Mouse (Mus musculus) testis, postnatal 14 days (tissue): ENCODE results near the gene Cct5.
A peak's percentile ranks its signal among the peaks of the same experiment; 100 is the strongest.

ENCODE experiments used
- DNase-seq: peaks from one replicate; pipeline ENCODE4 v3.0.0; 2021; ENCODE audit warnings: low spot score

Cct5 gene

GRCm38 (mm10) chr15:31601646-31602374 is at the start of gene Cct5, which contains the start of gene Fam173b:
TSS of gene Cct5 (minus strand) at chr15:31601804.
TSS of gene Fam173b (plus strand) at chr15:31601852.
- peak; percentile 98 for DNase-seq

DNA sequence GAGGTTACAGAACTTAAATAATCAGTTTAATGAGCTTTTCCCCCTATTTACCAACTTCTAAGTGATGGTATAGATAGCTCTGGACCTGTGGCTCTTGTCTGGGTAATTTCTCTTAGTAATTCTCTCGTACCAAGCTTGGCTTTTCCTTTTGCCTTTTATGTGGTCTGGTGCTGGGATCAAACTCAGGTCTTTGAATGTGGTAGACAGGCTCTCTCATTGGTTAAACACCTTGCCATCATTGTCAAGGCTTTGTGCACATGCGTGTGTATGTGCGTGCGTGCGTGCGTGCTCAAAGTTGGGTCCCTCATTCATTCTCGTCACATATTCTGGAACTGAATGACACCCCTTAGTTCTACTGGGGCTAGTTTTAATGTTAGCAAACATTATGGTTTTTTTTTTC is 49.2 kb upstream of the Cct5 start:
- DNase-seq = no peak

DNA sequence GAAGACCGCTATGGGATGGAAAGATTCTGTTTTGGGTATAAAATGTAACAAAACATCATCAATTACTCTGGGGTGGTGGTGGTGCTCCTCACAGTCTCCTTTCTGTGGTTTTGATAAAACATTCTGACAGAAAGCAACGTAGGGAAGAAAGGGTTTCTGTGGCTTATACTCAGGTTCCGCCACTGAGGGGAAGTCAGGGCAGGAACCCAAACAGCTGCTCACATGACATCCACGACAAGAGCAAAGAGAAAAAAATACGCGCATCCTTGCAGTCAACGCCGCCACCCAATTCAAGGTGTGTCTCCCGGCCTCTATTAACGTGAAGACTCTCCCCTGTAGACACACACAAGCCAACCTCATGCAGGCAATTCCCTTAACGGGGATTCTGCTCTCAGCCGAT is 48.1 kb upstream of the Cct5 start:
- DNase-seq = no peak

GRCm38 (mm10) chr15:31647851-31648569 is 46.4 kb upstream of the Cct5 start:
- DNase-seq = no peak

GRCm38 (mm10) chr15:31647225-31647624 is 45.6 kb upstream of the Cct5 start:
- DNase-seq = no peak

- DNase-seq = no peak
Observed at GRCm38 (mm10) chr15:31636091-31636595, 34.5 kb upstream of the Cct5 start.

DNA sequence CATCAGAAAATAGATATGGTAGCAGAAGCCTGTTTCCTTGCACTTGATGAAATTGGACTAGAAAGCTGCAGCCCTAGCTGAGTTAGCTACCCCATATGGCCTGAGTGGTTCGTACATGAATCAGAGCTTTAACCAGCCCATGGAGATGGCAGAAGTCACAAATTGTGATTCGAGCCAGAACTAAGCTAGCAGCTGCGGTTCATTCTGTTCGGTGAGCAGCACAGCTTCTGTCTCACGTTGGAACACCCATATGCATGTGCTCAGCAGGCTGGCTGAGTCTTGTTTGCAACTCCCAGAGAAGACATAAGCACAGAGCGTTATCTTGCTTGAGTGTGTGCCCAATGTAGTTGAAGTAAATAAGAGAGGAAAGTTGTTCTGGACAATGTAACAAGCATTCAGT is 33.0 kb upstream of the Cct5 start:
- no peak for DNase-seq

DNA sequence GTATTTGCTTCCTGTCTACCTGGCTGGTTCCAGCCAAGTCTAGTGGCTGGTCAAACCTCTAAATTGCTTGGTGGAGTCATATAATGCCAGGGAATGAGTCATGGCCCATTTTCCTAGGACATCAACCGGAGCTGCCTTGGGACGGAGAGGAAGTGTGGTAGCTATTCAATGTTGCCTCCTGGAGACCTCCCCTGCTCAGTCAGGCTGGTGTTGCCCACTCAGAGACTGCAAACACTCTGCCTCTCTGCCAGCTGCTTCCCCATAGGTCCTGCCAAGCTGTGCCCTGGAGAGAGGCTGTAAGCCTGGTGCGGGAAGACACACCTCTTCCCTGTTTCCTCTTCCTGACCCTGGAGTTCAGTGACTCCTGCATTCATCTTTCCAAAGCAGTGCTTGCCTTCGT is 30.9 kb upstream of the Cct5 start:
- no peak for DNase-seq

DNA sequence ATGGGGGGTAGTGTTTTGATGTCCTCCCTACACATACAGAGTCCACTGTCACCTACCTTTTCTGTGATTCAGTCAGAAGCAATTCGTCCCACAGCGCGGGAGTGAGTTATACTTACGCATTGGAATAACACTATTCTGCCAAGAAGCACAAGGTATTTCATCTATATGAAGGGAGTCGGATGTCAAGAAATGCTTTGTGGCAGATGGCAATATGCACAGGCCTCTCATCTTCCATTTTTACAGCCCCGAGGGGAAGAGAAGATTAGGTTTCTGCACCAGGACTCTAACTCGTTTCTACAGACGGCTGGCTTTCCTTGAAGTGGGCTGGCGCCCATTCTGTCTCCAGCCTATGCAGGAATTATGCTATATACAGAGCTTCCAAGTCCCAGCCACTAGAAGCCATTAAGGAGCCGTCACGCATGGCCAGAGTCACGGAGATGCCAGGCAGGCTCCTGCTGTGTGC is 29.8 kb upstream of the Cct5 start:
- no peak for DNase-seq

- no peak for DNase-seq
Observed at GRCm38 (mm10) chr15:31629556-31629955, 28.0 kb upstream of the Cct5 start.

GRCm38 (mm10) chr15:31628180-31628579 is 26.6 kb upstream of the Cct5 start:
- DNase-seq = no peak

- no peak for DNase-seq
Observed at GRCm38 (mm10) chr15:31627277-31628154, 25.9 kb upstream of the Cct5 start.

DNA sequence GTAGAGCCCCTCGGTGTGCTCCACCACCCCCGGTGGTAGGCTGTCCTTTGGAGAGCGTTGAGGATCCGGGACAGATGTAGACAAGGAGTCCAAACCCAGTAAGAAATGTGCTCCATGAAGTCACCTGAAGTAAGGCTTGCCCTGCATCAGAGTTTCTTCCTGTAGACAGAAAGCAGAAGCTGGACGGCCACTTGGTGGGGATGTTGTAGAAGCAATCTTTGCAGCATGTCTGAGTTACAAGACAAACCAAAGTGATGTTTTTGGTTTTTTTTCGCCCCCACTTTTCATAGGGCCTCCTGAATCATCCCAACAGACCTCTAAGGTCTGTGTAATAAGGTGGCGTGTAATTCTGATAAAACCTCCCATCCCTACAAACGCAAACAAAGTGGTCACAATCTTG is 17.9 kb upstream of the Cct5 start:
- no peak for DNase-seq

DNA sequence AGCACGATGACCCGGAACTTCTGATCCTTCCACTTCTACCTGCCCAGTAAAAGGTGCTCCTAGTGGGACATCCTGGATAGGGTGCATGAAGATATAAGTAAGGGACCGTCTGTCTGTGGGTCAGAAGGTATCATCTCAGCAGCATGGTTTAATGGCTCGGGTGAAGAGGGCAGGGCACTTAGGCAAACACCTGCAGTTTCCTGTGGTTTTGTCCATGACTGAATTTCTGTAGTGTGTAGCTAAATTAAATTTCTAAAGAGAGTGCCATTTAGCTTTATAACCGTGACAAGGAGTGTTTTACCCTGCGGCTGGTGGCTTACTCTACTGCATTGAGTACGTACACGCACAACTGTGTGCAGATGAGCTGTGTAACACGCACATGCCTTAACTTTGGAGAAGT is 15.7 kb upstream of the Cct5 start:
- DNase-seq = no peak

- DNase-seq = no peak
Observed at GRCm38 (mm10) chr15:31614666-31615065, 13.1 kb upstream of the Cct5 start.

DNA sequence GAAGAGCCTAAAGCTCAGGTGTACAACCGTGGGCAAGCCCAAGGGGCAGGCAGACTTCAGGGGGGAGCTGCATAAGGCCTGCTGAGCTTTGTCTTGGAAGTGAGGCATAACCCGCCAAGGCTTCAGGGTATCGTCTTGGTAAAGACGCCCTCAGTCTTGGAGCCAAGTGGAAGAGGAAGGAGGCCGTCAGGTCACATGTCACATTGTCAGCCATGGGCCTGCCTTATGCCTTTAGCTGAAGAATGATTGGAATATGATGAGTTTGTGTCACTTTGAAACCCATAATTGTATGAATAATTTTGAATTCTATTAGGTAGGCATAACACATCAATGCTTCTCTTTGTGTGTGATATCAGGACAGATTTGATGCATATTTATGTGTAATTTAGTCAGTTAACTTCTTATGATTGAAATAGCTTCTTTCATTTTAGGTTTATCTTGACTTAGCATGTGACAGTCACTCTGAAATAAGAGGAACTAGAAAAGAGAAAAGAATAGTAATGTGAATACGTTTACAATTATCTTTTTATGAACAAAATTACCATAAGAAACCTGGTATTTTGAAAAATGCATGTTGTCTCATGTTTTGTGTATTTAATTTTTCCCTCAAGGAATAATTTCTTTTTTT is 12.3 kb upstream of the Cct5 start:
- no peak for DNase-seq

DNA sequence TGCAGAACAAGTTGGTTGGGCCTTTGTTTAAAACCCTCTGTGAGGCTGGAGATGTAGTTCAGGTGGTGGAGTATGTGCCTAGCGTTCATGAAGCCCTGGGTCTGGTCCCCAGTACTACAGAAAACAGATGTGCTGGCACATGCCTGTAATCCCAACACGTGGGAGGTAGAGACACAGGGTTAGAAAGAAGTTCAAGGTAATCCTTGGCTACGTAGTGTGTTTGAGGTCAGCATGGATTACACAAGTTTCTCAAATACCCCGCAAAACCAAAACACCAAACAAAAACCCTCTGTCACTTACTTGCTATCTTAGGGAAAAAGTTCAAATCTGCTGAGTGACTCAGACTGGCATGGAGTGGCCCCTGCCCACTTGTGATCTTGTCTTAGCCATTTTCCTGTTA is 10.4 kb upstream of the Cct5 start:
- DNase-seq = no peak

DNA sequence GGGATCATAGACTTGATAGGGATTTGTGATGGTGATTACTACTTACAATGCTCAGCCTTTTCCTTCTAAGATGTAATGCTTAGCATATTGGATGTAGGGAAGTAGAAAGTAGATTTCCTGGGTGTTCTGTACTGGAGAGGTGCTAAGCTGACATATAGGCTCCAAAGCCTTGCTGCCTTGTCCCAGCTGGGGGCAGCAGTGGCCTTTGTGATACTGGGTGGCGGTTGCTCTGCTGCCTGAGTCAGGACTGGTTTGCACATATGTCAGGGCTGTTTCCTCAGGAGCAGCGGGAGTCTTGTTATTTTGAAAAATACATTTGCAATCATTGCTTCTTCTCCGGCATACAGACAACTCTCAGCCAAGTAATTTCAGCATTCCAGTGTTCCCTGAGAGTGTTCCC is 9.4 kb upstream of the Cct5 start:
- DNase-seq = no peak

DNA sequence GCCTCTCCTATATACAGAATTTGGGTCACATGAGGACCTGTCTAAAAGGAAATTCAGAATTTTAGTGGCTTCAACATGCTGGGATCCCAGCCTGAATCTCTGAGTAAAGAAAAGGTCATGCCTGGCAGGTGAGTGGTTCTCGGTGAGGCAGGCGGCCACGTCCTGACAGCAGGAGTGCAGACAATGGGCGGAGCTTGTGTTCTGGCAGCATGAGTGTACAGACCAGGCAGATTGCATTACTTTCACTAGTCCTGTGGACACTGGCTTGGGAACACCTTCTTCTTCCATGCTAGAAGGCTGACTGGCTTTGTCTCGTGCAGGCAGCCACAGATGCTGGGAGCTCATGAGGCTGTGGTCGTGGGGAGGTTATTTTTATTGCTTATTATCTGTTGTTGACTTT is 5.2 kb upstream of the Cct5 start:
- no peak for DNase-seq

- DNase-seq = peak; percentile 22
Observed at GRCm38 (mm10) chr15:31603113-31603512, 1.5 kb upstream of the Cct5 start.

- DNase-seq = peak; percentile 68
Observed at GRCm38 (mm10) chr15:31602426-31602825, 822 bp upstream of the Cct5 start.

DNA sequence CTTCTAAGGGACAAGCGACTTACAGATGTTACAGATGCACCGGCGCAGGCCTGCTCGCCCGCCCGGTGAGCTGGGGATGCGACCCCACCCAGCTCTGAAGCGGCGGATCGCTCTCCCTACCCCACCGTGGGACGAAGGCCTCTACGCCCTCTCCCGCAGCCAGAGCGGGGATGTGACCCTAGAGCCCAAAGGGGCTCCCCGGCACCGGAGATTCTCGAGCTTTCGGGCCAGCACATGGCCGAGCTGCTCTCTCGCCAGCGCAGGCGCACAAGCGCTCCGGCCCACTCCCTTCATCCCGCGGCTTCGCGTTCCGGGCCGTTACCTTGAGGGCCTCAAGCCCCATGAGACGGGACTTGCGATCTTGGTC is 342 bp downstream of the Cct5 start:
- no peak for DNase-seq
